Comparison of ENCODE assay signal across 8 mouse cellular contexts in genomic region chr1:63129857-63130690, GRCm38 (mm10). TPM values are rescaled to one million over a fixed set of nuclear protein-coding genes. Genes with fewer than 3 reads are reported as not detected.
DNase-seq lines count a peak whose midpoint lies in the region; ATAC-seq and TF ChIP-seq lines count a peak whose summit lies in the region.

No protein-coding gene starts in this region.

- no peaks in the 10 kb centered on the region for H3K9me3 ChIP-seq in hindbrain, postnatal 0 days (ENCODE audit: low read length)
- no peaks in the 10 kb centered on the region for H3K9me3 ChIP-seq in liver, embryonic 14.5 days (ENCODE audit: control insufficient read depth, low read length)

- no peak for TF ChIP-seq CTCF in hindbrain, postnatal 0 days (IDR thresholded peaks at IDR 0.05; ENCODE audit: low read depth)
- TF ChIP-seq CTCF in liver, embryonic 14.5 days (IDR thresholded peaks at IDR 0.05; ENCODE audit: low read depth): no peak

- TF ChIP-seq EP300 in liver, embryonic 14.5 days (IDR thresholded peaks at IDR 0.05; ENCODE audit: low read depth): no peak; the same call in 1 of the 2 replicates

- H3K4me1 ChIP-seq in hindbrain, postnatal 0 days (ENCODE audit: insufficient read depth, low read length): no peaks in the 10 kb centered on the region
- H3K4me1 ChIP-seq in liver, embryonic 14.5 days (replicated peaks; ENCODE audit: control insufficient read depth in 2 of 2, insufficient read depth in 2 of 2, low read length in 1 of 2): peaks cover 9 to 20% of the 10 kb centered on the region in 2 experiments

- no peak overlapping the region for H3K27ac ChIP-seq in hindbrain, postnatal 0 days
- no peak overlapping the region for H3K27ac ChIP-seq in liver, embryonic 14.5 days

- WGBS in hindbrain, postnatal 0 days: 27% methylated on average over 18 of the region's 18 CpGs
- 6% methylated on average over 18 of the region's 18 CpGs for WGBS in liver, embryonic 14.5 days (ENCODE audit: insufficient replicate concordance)

- ATAC-seq in hindbrain, postnatal 0 days: peak; percentile 68
- peak; percentile 66; the same call in 1 of the 2 replicates for ATAC-seq in liver, embryonic 14.5 days (ENCODE audit: insufficient read depth)

- no peaks in the 10 kb centered on the region for H3K36me3 ChIP-seq in hindbrain, postnatal 0 days (ENCODE audit: insufficient read depth, low read length)
- no peaks in the 10 kb centered on the region; the same call in 1 of the 2 replicates for H3K36me3 ChIP-seq in liver, embryonic 14.5 days (replicated peaks; ENCODE audit: control insufficient read depth, insufficient read depth, low read depth)

- H3K9ac ChIP-seq in hindbrain, postnatal 0 days (replicated peaks; ENCODE audit: low read length): no peak overlapping the region
- H3K9ac ChIP-seq in liver, embryonic 14.5 days (replicated peaks): peak overlapping the region; percentile 64

- H3K4me3 ChIP-seq in hindbrain, postnatal 0 days (ENCODE audit: low read length): peak overlapping the region; percentile 18
- peak overlapping the region; percentile 42 to 69 for H3K4me3 ChIP-seq in liver, embryonic 14.5 days (ENCODE audit: insufficient read depth in 1 of 2, low read depth in 2 of 2, low read length in 2 of 2)

- no peaks in the 10 kb centered on the region for H3K27me3 ChIP-seq in hindbrain, postnatal 0 days (ENCODE audit: insufficient read depth, low read length)
- H3K27me3 ChIP-seq in liver, embryonic 14.5 days (ENCODE audit: control insufficient read depth, insufficient read depth, low read length): no peaks in the 10 kb centered on the region

- peak overlapping the region; percentile 53 for H3K4me2 ChIP-seq in hindbrain, postnatal 0 days (ENCODE audit: low read depth, low read length)
- H3K4me2 ChIP-seq in liver, embryonic 14.5 days (ENCODE audit: low read depth): peak overlapping the region; percentile 69

- DNase-seq in embryo, embryonic 9.5 days (ENCODE audit: extremely low spot score): peak; percentile 38
- no peak for DNase-seq in embryo, embryonic 11 days
- peak; percentile 20 for DNase-seq in c-Kit-positive CD71-positive TER-119-positive erythroid progenitor cells, embryonic 14.5 days (ENCODE audit: low spot score)
- DNase-seq in hindbrain, postnatal 0 days (ENCODE audit: low spot score): no peak
- no peak for DNase-seq in liver, embryonic 14.5 days (ENCODE audit: low read depth in 3 of 3, low spot score in 3 of 3)
- peak; percentile 40 for DNase-seq in retina, postnatal 1 day
- DNase-seq in cerebellum, postnatal 25 days: no peak
- no peak for DNase-seq in urinary bladder, postnatal 10 days (ENCODE audit: low spot score)

RNA-seq across cellular contexts. Expression of gene Ino80d, which starts 15.6 kb away (rescaled TPM):
- 10.4 and 11.2 TPM in 2 replicates for total RNA-seq in hindbrain, postnatal 0 days (2014; rRNA removed)
- polyA plus RNA-seq in hindbrain, postnatal 0 days (2015; fragmentation: Nextera tagmentation; extraction: Ambion mirVana): 7.7 and 9.2 TPM in 2 replicates
- polyA plus RNA-seq in liver, embryonic 14.5 days (2012; rRNA removed): 2.4 and 2.5 TPM in 2 replicates
- 3.4 and 3.9 TPM in 2 replicates for polyA plus RNA-seq in liver, embryonic 14.5 days (2014; fragmentation: Nextera tagmentation; extraction: Ambion mirVana)

RNA-seq across cellular contexts. Expression of gene Eef1b2, which starts 46.6 kb away (rescaled TPM):
- total RNA-seq in hindbrain, postnatal 0 days (2014; rRNA removed): 611 and 620 TPM in 2 replicates
- polyA plus RNA-seq in hindbrain, postnatal 0 days (2015; fragmentation: Nextera tagmentation; extraction: Ambion mirVana): 451 and 465 TPM in 2 replicates
- 383 and 523 TPM in 2 replicates for polyA plus RNA-seq in liver, embryonic 14.5 days (2012; rRNA removed)
- 382 TPM in 2 replicates for polyA plus RNA-seq in liver, embryonic 14.5 days (2014; fragmentation: Nextera tagmentation; extraction: Ambion mirVana)

RNA-seq across cellular contexts. Expression of gene Ndufs1, which starts 46.6 kb away (rescaled TPM):
- 90.2 and 105 TPM in 2 replicates for total RNA-seq in hindbrain, postnatal 0 days (2014; rRNA removed)
- 148 and 151 TPM in 2 replicates for polyA plus RNA-seq in hindbrain, postnatal 0 days (2015; fragmentation: Nextera tagmentation; extraction: Ambion mirVana)
- polyA plus RNA-seq in liver, embryonic 14.5 days (2012; rRNA removed): 38.2 and 57.9 TPM in 2 replicates
- polyA plus RNA-seq in liver, embryonic 14.5 days (2014; fragmentation: Nextera tagmentation; extraction: Ambion mirVana): 108 and 122 TPM in 2 replicates

Comparison
In these comparisons a context has a peak if more than half of its experiments do, and no peak if none do; other contexts are left out.
1. DNase-seq: peak in embryo, embryonic 9.5 days (single experiment), c-Kit-positive CD71-positive TER-119-positive erythroid progenitor cells, embryonic 14.5 days (single experiment) and retina, postnatal 1 day (single experiment); none in embryo, embryonic 11 days (single experiment), hindbrain, postnatal 0 days (single experiment), liver, embryonic 14.5 days (0 of 3), cerebellum, postnatal 25 days (0 of 2) and urinary bladder, postnatal 10 days (single experiment).